Mouse (Mus musculus) cerebellum, adult 2 months (tissue): ENCODE measurements around the gene Lmbr1l.

ENCODE experiments used
- CTCF ChIP-seq: fragments of 200-500 bp; IDR thresholded peaks from 2 replicates; pipeline ENCODE4 v1.5.1; 2011; ENCODE audit warnings: low read depth, mild to moderate bottlenecking, control low read depth, low read length, moderate library complexity, borderline replicate concordance; ENCODE audit not compliant: insufficient read depth
- POLR2A ChIP-seq: fragments of 200-500 bp; IDR thresholded peaks from 2 replicates; pipeline ENCODE4 v1.6.1; 2011; ENCODE audit warnings: low read length, control low read depth, borderline replicate concordance; ENCODE audit not compliant: insufficient read depth

DNA sequence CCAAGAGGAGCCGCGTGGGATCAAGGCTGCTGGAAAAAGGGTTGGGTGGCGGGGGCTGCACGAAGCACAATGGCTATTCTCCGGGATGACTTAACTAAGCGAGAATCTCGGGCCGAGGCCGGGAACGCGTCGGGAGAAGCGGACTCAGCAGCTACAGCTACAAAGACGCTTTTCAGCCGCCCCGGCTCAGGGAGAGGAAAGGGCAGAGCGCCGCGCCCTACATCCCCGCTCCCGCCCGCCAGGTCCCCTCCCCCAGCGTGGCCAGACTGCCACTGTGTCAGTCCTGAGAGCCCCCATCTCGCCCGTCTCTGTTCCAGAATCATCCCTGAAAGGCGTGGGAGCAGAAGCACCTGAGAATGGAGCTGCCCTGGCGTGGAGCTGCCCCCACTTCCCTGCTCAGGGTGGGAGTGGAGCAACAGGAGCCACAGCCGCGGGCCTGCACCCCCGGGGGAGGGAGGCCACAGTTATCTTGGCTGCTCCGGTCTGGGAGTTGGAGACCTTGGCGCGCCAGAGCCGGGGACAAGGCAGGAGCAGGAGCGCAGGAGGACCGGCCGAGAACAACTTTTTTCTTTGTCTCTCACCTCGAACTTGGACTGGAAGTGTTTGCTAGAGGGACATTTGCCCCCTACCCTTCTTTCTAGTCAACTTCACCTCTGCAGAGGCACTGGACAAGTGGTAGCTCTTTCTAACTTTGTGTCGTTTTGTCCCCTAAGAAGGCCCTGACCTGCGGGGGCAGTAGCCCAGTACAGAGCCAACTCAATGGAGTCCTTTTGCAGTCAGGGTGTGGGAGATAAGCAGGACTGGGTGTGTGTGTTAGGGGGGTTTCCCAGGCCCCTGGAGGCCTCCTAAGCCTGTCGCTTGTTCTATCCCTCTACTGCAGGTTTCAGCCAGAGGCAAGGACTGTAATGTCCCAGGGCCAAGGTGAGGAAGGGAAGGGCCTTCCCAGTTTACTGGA is 22.1 kb downstream of the Lmbr1l start:
- TF ChIP-seq CTCF: no peak
- TF ChIP-seq POLR2A: no peak
